Mouse (Mus musculus) 3T3-L1 (cell line): ENCODE measurements around the gene Gm1993.
"Not testable (repeated sequence)": the region's sequence is repeated elsewhere in the genome, so short reads cannot be mapped to it uniquely, and the experiment has no call there.

Source experiments
- DNase-seq: peaks from one replicate; pipeline ENCODE4 v3.0.0-alpha.2; 2015; ENCODE audit warnings: low read depth, low spot score

Gene Gm1993

DNA sequence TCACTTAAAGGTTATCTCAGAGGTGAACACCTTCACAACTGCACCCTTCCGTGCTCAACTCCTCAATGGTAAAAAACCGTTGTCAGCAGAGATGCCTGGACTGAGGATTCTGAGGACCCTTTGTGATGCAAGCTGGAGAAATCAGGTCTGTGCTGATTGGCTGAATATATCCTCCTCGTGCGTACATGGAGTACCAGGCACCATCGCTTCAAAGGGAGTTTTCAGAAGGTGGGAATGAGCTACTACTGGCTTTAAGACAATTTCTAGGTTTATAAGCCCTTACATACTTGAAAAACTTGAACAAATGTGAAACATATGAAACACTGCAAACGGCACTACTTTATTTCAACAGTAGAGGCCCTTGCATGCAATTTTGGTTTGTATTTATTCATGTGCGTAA, at the start of gene Gm1993:
Gene Gm1993 (minus strand): TSS at position 101 of the 400 bp plus-strand sequence.
- not testable (repeated sequence) for DNase-seq
